Mouse (Mus musculus) urinary bladder, postnatal 25 days (tissue): ENCODE results near the gene Fam117b.

Experiments used
- DNase-seq: peaks from one replicate; pipeline ENCODE4 v3.0.0; 2022; ENCODE audit warnings: low spot score

Gene Fam117b

GRCm38 (mm10) chr1:59913195-59913868 is 526 bp downstream of the Fam117b start:
- DNase-seq = peak; percentile 22

GRCm38 (mm10) chr1:59913869-59914225 is 1.0 kb downstream of the Fam117b start:
- peak; percentile 8 for DNase-seq

GRCm38 (mm10) chr1:59914799-59915198 is 2.0 kb downstream of the Fam117b start:
- no peak for DNase-seq

- DNase-seq = no peak
Measured at GRCm38 (mm10) chr1:59915843-59916610, 3.2 kb downstream of the Fam117b start.

GRCm38 (mm10) chr1:59917401-59917800 is 4.6 kb downstream of the Fam117b start:
- DNase-seq = no peak

GRCm38 (mm10) chr1:59918075-59918474 is 5.3 kb downstream of the Fam117b start:
- DNase-seq = no peak

- DNase-seq = no peak
Measured at GRCm38 (mm10) chr1:59923201-59923600, 10.4 kb downstream of the Fam117b start.

- DNase-seq = no peak
Measured at GRCm38 (mm10) chr1:59923673-59924072, 10.9 kb downstream of the Fam117b start.

GRCm38 (mm10) chr1:59924411-59924810 is 11.6 kb downstream of the Fam117b start:
- DNase-seq = no peak

- no peak for DNase-seq
Measured at GRCm38 (mm10) chr1:59926021-59926672, 13.3 kb downstream of the Fam117b start.

- no peak for DNase-seq
Measured at GRCm38 (mm10) chr1:59927131-59927680, 14.4 kb downstream of the Fam117b start.

GRCm38 (mm10) chr1:59930926-59931325 is 18.1 kb downstream of the Fam117b start:
- DNase-seq = no peak

- no peak for DNase-seq
Measured at GRCm38 (mm10) chr1:59932991-59933390, 20.2 kb downstream of the Fam117b start.

GRCm38 (mm10) chr1:59941063-59941462 is 28.3 kb downstream of the Fam117b start:
- DNase-seq = no peak

- no peak for DNase-seq
Measured at GRCm38 (mm10) chr1:59942057-59942790, 29.4 kb downstream of the Fam117b start.

- peak; percentile 9 for DNase-seq
Measured at GRCm38 (mm10) chr1:59943825-59944224, 31.0 kb downstream of the Fam117b start.

GRCm38 (mm10) chr1:59945969-59946368 is 33.2 kb downstream of the Fam117b start:
- no peak for DNase-seq

- DNase-seq = no peak
Measured at GRCm38 (mm10) chr1:59947509-59947908, 34.7 kb downstream of the Fam117b start.

GRCm38 (mm10) chr1:59957206-59957605 is 44.4 kb downstream of the Fam117b start:
- no peak for DNase-seq

GRCm38 (mm10) chr1:59959941-59960340 is 47.1 kb downstream of the Fam117b start:
- DNase-seq = no peak

- no peak for DNase-seq
Measured at GRCm38 (mm10) chr1:59966171-59966785, 53.5 kb downstream of the Fam117b start.

- no peak for DNase-seq
Measured at GRCm38 (mm10) chr1:59967291-59967690, 54.5 kb downstream of the Fam117b start.
